Mouse (Mus musculus): ENCODE results near the gene Mad2l2. TPM values are rescaled to one million over a fixed set of nuclear protein-coding genes. Genes with fewer than 3 reads are reported as not detected.
A peak's percentile ranks its signal among the peaks of the same experiment; 100 is the strongest.
"Not testable (repeated sequence)": the region's sequence is repeated elsewhere in the genome, so short reads cannot be mapped to it uniquely, and the experiment has no call there.

Gene Mad2l2
- polyA plus RNA-seq, 1 experiment from 2014 or later: 83.6 TPM

- WGBS: 23% methylated on average over 15 of the region's 15 CpGs
- H3K9ac ChIP-seq (ENCODE audit: low read length): no peak overlapping the region
- H3K9me3 ChIP-seq (ENCODE audit: control insufficient read depth, low read length): no peaks in the 10 kb centered on the region
- ATAC-seq (ENCODE audit: low FRiP score) (no peak), DNase-seq (ENCODE audit: low spot score, missing footprints) (no peak)
- H3K36me3 ChIP-seq (ENCODE audit: control insufficient read depth, insufficient read depth, low read length): no peaks in the 10 kb centered on the region
- H3K4me3 ChIP-seq (ENCODE audit: low read depth, low read length): no peak overlapping the region
- no peak overlapping the region for H3K4me2 ChIP-seq
- H3K27ac ChIP-seq (ENCODE audit: low read depth, low read length): no peak overlapping the region
- H3K4me1 ChIP-seq (ENCODE audit: control insufficient read depth, insufficient read depth, low read length): peaks cover 21% of the 10 kb centered on the region
- H3K27me3 ChIP-seq (ENCODE audit: control insufficient read depth, insufficient read depth, low read length): peaks cover 56% of the 10 kb centered on the region
Measured at GRCm38 (mm10) chr4:148169586-148169985, 39.4 kb downstream of the Mad2l2 start.

- H3K4me1 ChIP-seq (ENCODE audit: control insufficient read depth, insufficient read depth, low read length): peaks cover 21% of the 10 kb centered on the region
- peaks cover 54% of the 10 kb centered on the region for H3K27me3 ChIP-seq (ENCODE audit: control insufficient read depth, insufficient read depth, low read length)
- 0% methylated on average over 2 of the region's 2 CpGs for WGBS
Measured at GRCm38 (mm10) chr4:148170842-148171241, 40.7 kb downstream of the Mad2l2 start.

GRCm38 (mm10) chr4:148171261-148171660 is 41.1 kb downstream of the Mad2l2 start:
- 0 out of 2 replicates have a peak, but pooled peaks have one; percentile 4 for ATAC-seq (ENCODE audit: low FRiP score)
- peaks cover 50% of the 10 kb centered on the region for H3K27me3 ChIP-seq (ENCODE audit: control insufficient read depth, insufficient read depth, low read length)

More at GRCm38 (mm10) chr4:148170842-148171241, 40.7 kb downstream of the Mad2l2 start:
- DNase-seq (ENCODE audit: low spot score, missing footprints): peak; percentile 95
- ATAC-seq (ENCODE audit: low FRiP score): no peak
- Histone ChIP-seq H3K9ac (ENCODE audit: low read length) (no peak overlapping the region), H3K4me2 (no peak overlapping the region), H3K4me3 (ENCODE audit: low read depth, low read length) (no peak overlapping the region), H3K27ac (ENCODE audit: low read depth, low read length) (no peak overlapping the region), H3K9me3 (ENCODE audit: control insufficient read depth, low read length) (no peaks in the 10 kb centered on the region), H3K36me3 (ENCODE audit: control insufficient read depth, insufficient read depth, low read length) (no peaks in the 10 kb centered on the region)

GRCm38 (mm10) chr4:148173811-148174494 is 43.8 kb downstream of the Mad2l2 start:
- DNase-seq (ENCODE audit: low spot score, missing footprints) (peak; percentile 93), ATAC-seq (ENCODE audit: low FRiP score) (peak; percentile 56)
- WGBS: under 1% methylated on average over 30 of the region's 30 CpGs
- peak overlapping the region; percentile 42 for H3K4me2 ChIP-seq
- no peaks in the 10 kb centered on the region for H3K9me3 ChIP-seq (ENCODE audit: control insufficient read depth, low read length)
- H3K4me1 ChIP-seq (ENCODE audit: control insufficient read depth, insufficient read depth, low read length): peaks cover 14% of the 10 kb centered on the region
- H3K36me3 ChIP-seq (ENCODE audit: control insufficient read depth, insufficient read depth, low read length): no peaks in the 10 kb centered on the region
- H3K27ac ChIP-seq (ENCODE audit: low read depth, low read length): peak overlapping the region; percentile 33; the same call in 1 of the 2 replicates
- H3K9ac ChIP-seq (ENCODE audit: low read length): 0 out of 2 replicates have a peak overlapping the region, but pooled peaks have one; percentile 21
- H3K4me3 ChIP-seq (ENCODE audit: low read depth, low read length): peak overlapping the region; percentile 9; the same call in 1 of the 2 replicates
- H3K27me3 ChIP-seq (ENCODE audit: control insufficient read depth, insufficient read depth, low read length): peaks cover 48% of the 10 kb centered on the region

More at GRCm38 (mm10) chr4:148171261-148171660, 41.1 kb downstream of the Mad2l2 start:
- 6% methylated on average over 3 of the region's 3 CpGs for WGBS
- DNase-seq (ENCODE audit: low spot score, missing footprints): no peak
- no peak overlapping the region for H3K4me3 ChIP-seq (ENCODE audit: low read depth, low read length)
- H3K36me3 ChIP-seq (ENCODE audit: control insufficient read depth, insufficient read depth, low read length): no peaks in the 10 kb centered on the region
- no peak overlapping the region for H3K4me2 ChIP-seq
- H3K9me3 ChIP-seq (ENCODE audit: control insufficient read depth, low read length): no peaks in the 10 kb centered on the region
- no peak overlapping the region for H3K9ac ChIP-seq (ENCODE audit: low read length)
- peaks cover 18% of the 10 kb centered on the region for H3K4me1 ChIP-seq (ENCODE audit: control insufficient read depth, insufficient read depth, low read length)
- H3K27ac ChIP-seq (ENCODE audit: low read depth, low read length): no peak overlapping the region

GRCm38 (mm10) chr4:148174495-148174862 is 44.3 kb downstream of the Mad2l2 start:
- H3K9me3 ChIP-seq (ENCODE audit: control insufficient read depth, low read length): no peaks in the 10 kb centered on the region
- no peak overlapping the region for H3K4me3 ChIP-seq (ENCODE audit: low read depth, low read length)
- 5% methylated on average over 12 of the region's 12 CpGs for WGBS
- peaks cover 46% of the 10 kb centered on the region for H3K27me3 ChIP-seq (ENCODE audit: control insufficient read depth, insufficient read depth, low read length)
- no peak overlapping the region for H3K9ac ChIP-seq (ENCODE audit: low read length)
- peak overlapping the region; percentile 42; the same call in 1 of the 2 replicates for H3K4me2 ChIP-seq
- peak overlapping the region; percentile 33; the same call in 1 of the 2 replicates for H3K27ac ChIP-seq (ENCODE audit: low read depth, low read length)
- H3K4me1 ChIP-seq (ENCODE audit: control insufficient read depth, insufficient read depth, low read length): peaks cover 14% of the 10 kb centered on the region
- ATAC-seq (ENCODE audit: low FRiP score) (no peak), DNase-seq (ENCODE audit: low spot score, missing footprints) (peak; percentile 87)
- no peaks in the 10 kb centered on the region for H3K36me3 ChIP-seq (ENCODE audit: control insufficient read depth, insufficient read depth, low read length)

- H3K36me3 ChIP-seq (ENCODE audit: control insufficient read depth, insufficient read depth, low read length); H3K4me2 ChIP-seq; H3K9ac ChIP-seq (ENCODE audit: low read length); H3K9me3 ChIP-seq (ENCODE audit: control insufficient read depth, low read length); H3K27ac ChIP-seq (ENCODE audit: low read depth, low read length); ATAC-seq (ENCODE audit: low FRiP score); DNase-seq (ENCODE audit: low spot score, missing footprints); H3K4me3 ChIP-seq (ENCODE audit: low read depth, low read length): not testable (repeated sequence)
- 75% methylated on average over 5 of the region's 6 CpGs for WGBS
- Histone ChIP-seq H3K27me3 (ENCODE audit: control insufficient read depth, insufficient read depth, low read length) (peaks cover 41% of the 10 kb centered on the region), H3K4me1 (ENCODE audit: control insufficient read depth, insufficient read depth, low read length) (peaks cover 12% of the 10 kb centered on the region)
Measured at GRCm38 (mm10) chr4:148176603-148177002, 46.4 kb downstream of the Mad2l2 start.

- no peaks in the 10 kb centered on the region for H3K36me3 ChIP-seq (ENCODE audit: control insufficient read depth, insufficient read depth, low read length)
- H3K27ac ChIP-seq (ENCODE audit: low read depth, low read length): no peak overlapping the region
- H3K9me3 ChIP-seq (ENCODE audit: control insufficient read depth, low read length): no peaks in the 10 kb centered on the region
- no peak for ATAC-seq (ENCODE audit: low FRiP score)
- H3K4me3 ChIP-seq (ENCODE audit: low read depth, low read length): no peak overlapping the region
- H3K9ac ChIP-seq (ENCODE audit: low read length): no peak overlapping the region
- peaks cover 12% of the 10 kb centered on the region for H3K4me1 ChIP-seq (ENCODE audit: control insufficient read depth, insufficient read depth, low read length)
- no peak overlapping the region for H3K4me2 ChIP-seq
- DNase-seq (ENCODE audit: low spot score, missing footprints): no peak
- H3K27me3 ChIP-seq (ENCODE audit: control insufficient read depth, insufficient read depth, low read length): peaks cover 32% of the 10 kb centered on the region
Measured at GRCm38 (mm10) chr4:148177716-148178115, 47.5 kb downstream of the Mad2l2 start.

GRCm38 (mm10) chr4:148181483-148181882 is 51.3 kb downstream of the Mad2l2 start:
- no peak for DNase-seq (ENCODE audit: low spot score, missing footprints)
- no peak for ATAC-seq (ENCODE audit: low FRiP score)
- no peaks in the 10 kb centered on the region for H3K36me3 ChIP-seq (ENCODE audit: control insufficient read depth, insufficient read depth, low read length)
- H3K27ac ChIP-seq (ENCODE audit: low read depth, low read length): no peak overlapping the region
- peaks cover 6% of the 10 kb centered on the region; the same call in 1 of the 2 replicates for H3K27me3 ChIP-seq (ENCODE audit: control insufficient read depth, insufficient read depth, low read length)
- H3K9me3 ChIP-seq (ENCODE audit: control insufficient read depth, low read length): no peaks in the 10 kb centered on the region
- H3K9ac ChIP-seq (ENCODE audit: low read length): no peak overlapping the region
- no peak overlapping the region for H3K4me3 ChIP-seq (ENCODE audit: low read depth, low read length)
- H3K4me2 ChIP-seq: no peak overlapping the region
- H3K4me1 ChIP-seq (ENCODE audit: control insufficient read depth, insufficient read depth, low read length): no peaks in the 10 kb centered on the region; the same call in 1 of the 2 replicates
- WGBS: 89% methylated on average over 12 of the region's 12 CpGs

- Histone ChIP-seq H3K36me3 (ENCODE audit: control insufficient read depth, insufficient read depth, low read length) (no peaks in the 10 kb centered on the region), H3K4me3 (ENCODE audit: low read depth, low read length) (no peak overlapping the region), H3K9ac (ENCODE audit: low read length) (no peak overlapping the region), H3K4me1 (ENCODE audit: control insufficient read depth, insufficient read depth, low read length) (no peaks in the 10 kb centered on the region; the same call in 1 of the 2 replicates), H3K27ac (ENCODE audit: low read depth, low read length) (no peak overlapping the region), H3K27me3 (ENCODE audit: control insufficient read depth, insufficient read depth, low read length) (peaks cover 5% of the 10 kb centered on the region; the same call in 1 of the 2 replicates), H3K9me3 (ENCODE audit: control insufficient read depth, low read length) (no peaks in the 10 kb centered on the region), H3K4me2 (no peak overlapping the region)
- DNase-seq (ENCODE audit: low spot score, missing footprints) (no peak), ATAC-seq (ENCODE audit: low FRiP score) (no peak)
- 34% methylated on average over 8 of the region's 8 CpGs for WGBS
Measured at GRCm38 (mm10) chr4:148182363-148182762, 52.2 kb downstream of the Mad2l2 start.

All from midbrain, embryonic 11.5 days (tissue).